Comparison of ENCODE assay signal across 8 mouse cellular contexts in the genomic region with DNA sequence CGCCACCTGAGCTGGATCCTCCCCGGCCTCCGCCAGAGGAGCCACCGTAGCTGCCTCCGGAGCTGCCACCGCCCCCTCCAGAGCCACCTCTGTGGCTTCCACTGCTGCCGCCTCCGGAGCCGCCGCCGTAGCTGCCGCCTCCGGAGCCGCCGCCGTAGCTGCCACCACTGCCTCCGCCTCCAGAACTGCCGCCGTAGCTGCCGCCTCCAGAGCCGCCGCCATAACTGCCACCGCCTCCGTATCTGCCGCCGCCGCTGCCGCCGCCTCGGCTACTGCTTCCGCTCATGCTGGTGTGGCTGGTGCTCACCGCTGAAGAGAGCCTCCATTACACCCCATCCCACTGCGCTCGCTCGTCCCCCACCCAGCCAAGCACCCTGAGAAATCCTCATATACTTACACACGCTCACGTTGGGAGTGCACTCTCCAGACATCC. TPM values are rescaled to one million over a fixed set of nuclear protein-coding genes. Genes with fewer than 3 reads are reported as not detected.
DNase-seq lines count a peak whose midpoint lies in the region; ATAC-seq and TF ChIP-seq lines count a peak whose summit lies in the region.

No protein-coding gene starts in this region.

- no peaks in the 10 kb centered on the region for H3K36me3 ChIP-seq in embryonic facial prominence, embryonic 15.5 days
- no peaks in the 10 kb centered on the region for H3K36me3 ChIP-seq in hindbrain, embryonic 14.5 days (replicated peaks; ENCODE audit: control insufficient read depth, insufficient read depth)
- no peaks in the 10 kb centered on the region for H3K36me3 ChIP-seq in lung, postnatal 0 days (ENCODE audit: insufficient read depth, low read length)

- peaks cover 5% of the 10 kb centered on the region; the same call in 1 of the 2 replicates for H3K4me1 ChIP-seq in embryonic facial prominence, embryonic 15.5 days
- peaks cover 3% of the 10 kb centered on the region; the same call in 1 of the 2 replicates for H3K4me1 ChIP-seq in hindbrain, embryonic 14.5 days (replicated peaks; ENCODE audit: control insufficient read depth, insufficient read depth, low read length)
- H3K4me1 ChIP-seq in lung, postnatal 0 days (ENCODE audit: insufficient read depth, low read depth, low read length): no peaks in the 10 kb centered on the region

- no peak for TF ChIP-seq CTCF in lung, postnatal 0 days (IDR thresholded peaks at IDR 0.05)

- under 1% methylated on average over 37 of the region's 37 CpGs for WGBS in embryonic facial prominence, embryonic 15.5 days
- under 1% methylated on average over 34 of the region's 37 CpGs for WGBS in hindbrain, embryonic 14.5 days
- WGBS in lung, postnatal 0 days: 2% methylated on average over 24 of the region's 37 CpGs

- no peak for TF ChIP-seq EP300 in lung, postnatal 0 days (IDR thresholded peaks at IDR 0.05)

- H3K27ac ChIP-seq in embryonic facial prominence, embryonic 15.5 days (replicated peaks): peak overlapping the region; percentile 63; the same call in 1 of the 2 replicates
- peak overlapping the region; percentile 93 for H3K27ac ChIP-seq in hindbrain, embryonic 14.5 days
- H3K27ac ChIP-seq in lung, postnatal 0 days (ENCODE audit: low read length): no peak overlapping the region

- H3K9me3 ChIP-seq in embryonic facial prominence, embryonic 15.5 days (replicated peaks): no peaks in the 10 kb centered on the region
- H3K9me3 ChIP-seq in hindbrain, embryonic 14.5 days (ENCODE audit: control insufficient read depth, low read length): no peaks in the 10 kb centered on the region
- no peaks in the 10 kb centered on the region for H3K9me3 ChIP-seq in lung, postnatal 0 days (ENCODE audit: low read length)

- 0 out of 2 replicates have a peak, but pooled peaks have one; percentile 34 for ATAC-seq in embryonic facial prominence, embryonic 15.5 days (ENCODE audit: insufficient number of reproducible peaks, low FRiP score, low TSS enrichment, low read depth)
- ATAC-seq in hindbrain, embryonic 14.5 days (ENCODE audit: low FRiP score): peak; percentile 79; the same call in 1 of the 2 replicates
- ATAC-seq in lung, postnatal 0 days: peak; percentile 66

- peaks cover 5% of the 10 kb centered on the region; the same call in 1 of the 2 replicates for H3K27me3 ChIP-seq in embryonic facial prominence, embryonic 15.5 days
- no peaks in the 10 kb centered on the region for H3K27me3 ChIP-seq in hindbrain, embryonic 14.5 days (ENCODE audit: control insufficient read depth, insufficient read depth, low read length)
- H3K27me3 ChIP-seq in lung, postnatal 0 days (replicated peaks; ENCODE audit: insufficient read depth, low read length): 0 out of 2 replicates have a peak, but pooled peaks cover 5% of the 10 kb centered on the region

- H3K4me3 ChIP-seq in embryonic facial prominence, embryonic 15.5 days (replicated peaks): peak overlapping the region; percentile 50
- peak overlapping the region; percentile 52 for H3K4me3 ChIP-seq in hindbrain, embryonic 14.5 days (replicated peaks; ENCODE audit: low read length)
- H3K4me3 ChIP-seq in lung, postnatal 0 days (ENCODE audit: low read depth, low read length): peak overlapping the region; percentile 35

- H3K9ac ChIP-seq in embryonic facial prominence, embryonic 15.5 days: peak overlapping the region; percentile 45; the same call in 1 of the 2 replicates
- H3K9ac ChIP-seq in hindbrain, embryonic 14.5 days: peak overlapping the region; percentile 83
- no peak overlapping the region for H3K9ac ChIP-seq in lung, postnatal 0 days (replicated peaks; ENCODE audit: low read depth)

- peak overlapping the region; percentile 87 for H3K4me2 ChIP-seq in embryonic facial prominence, embryonic 15.5 days (replicated peaks)
- peak overlapping the region; percentile 76 for H3K4me2 ChIP-seq in hindbrain, embryonic 14.5 days (replicated peaks)
- H3K4me2 ChIP-seq in lung, postnatal 0 days (replicated peaks; ENCODE audit: low read depth, low read length): peak overlapping the region; percentile 66

- DNase-seq in CD4-positive helper T cell, adult 2 months (ENCODE audit: low read depth, low spot score): peak; percentile 50
- peak; percentile 57 for DNase-seq in T-cell, adult 2 months (ENCODE audit: low spot score)
- DNase-seq in hindbrain, embryonic 14.5 days (ENCODE audit: low spot score): peak; percentile 56
- peak; percentile 52 to 54 for DNase-seq in layer of hippocampus, postnatal 36 days
- DNase-seq in lung, postnatal 0 days (ENCODE audit: low spot score): peak; percentile 50
- DNase-seq in ovary, postnatal 36 days (ENCODE audit: low spot score): peak; percentile 58
- DNase-seq in spleen, adult 12 weeks (ENCODE audit: low spot score): no peak

RNA-seq across cellular contexts. Expression of a gene that starts 4.6 kb away (rescaled TPM):
- 757 and 778 TPM in 2 replicates for polyA plus RNA-seq in embryonic facial prominence, embryonic 15.5 days (2015; fragmentation: Nextera tagmentation; extraction: Ambion mirVana)
- polyA plus RNA-seq in hindbrain, embryonic 14.5 days (2014; fragmentation: Nextera tagmentation; extraction: Ambion mirVana): 11.9 and 12.2 TPM in 2 replicates
- total RNA-seq in layer of hippocampus, postnatal 36 days (2021): 1 to 10 TPM; 3.5 to 4.6 TPM
- polyA plus RNA-seq in lung, postnatal 0 days (2015; fragmentation: Nextera tagmentation; extraction: Ambion mirVana): 0.42 and 0.82 TPM in 2 replicates

RNA-seq across cellular contexts. Expression of a gene that starts 23.5 kb away (rescaled TPM):
- 67.0 and 80.2 TPM in 2 replicates for polyA plus RNA-seq in embryonic facial prominence, embryonic 15.5 days (2015; fragmentation: Nextera tagmentation; extraction: Ambion mirVana)
- 0.20 and 0.21 TPM in 2 replicates for polyA plus RNA-seq in hindbrain, embryonic 14.5 days (2014; fragmentation: Nextera tagmentation; extraction: Ambion mirVana)
- 10 to 100 TPM in 1 of 2 experiments, 1 to 10 TPM in 1; 9.2 to 10.1 TPM for total RNA-seq in layer of hippocampus, postnatal 36 days (2021)
- polyA plus RNA-seq in lung, postnatal 0 days (2015; fragmentation: Nextera tagmentation; extraction: Ambion mirVana): not detected in 2 replicates

RNA-seq across cellular contexts. Expression of a gene that starts 28.0 kb away (rescaled TPM):
- polyA plus RNA-seq in embryonic facial prominence, embryonic 15.5 days (2015; fragmentation: Nextera tagmentation; extraction: Ambion mirVana): 1.2 and 2.0 TPM in 2 replicates
- not detected in 2 replicates for polyA plus RNA-seq in hindbrain, embryonic 14.5 days (2014; fragmentation: Nextera tagmentation; extraction: Ambion mirVana)
- total RNA-seq in layer of hippocampus, postnatal 36 days (2021): 1 to 10 TPM; 4.6 to 6.4 TPM
- polyA plus RNA-seq in lung, postnatal 0 days (2015; fragmentation: Nextera tagmentation; extraction: Ambion mirVana): not detected in 2 replicates

RNA-seq across cellular contexts. Expression of a gene that starts 43.8 kb away (rescaled TPM):
- polyA plus RNA-seq in embryonic facial prominence, embryonic 15.5 days (2015; fragmentation: Nextera tagmentation; extraction: Ambion mirVana): 17.2 and 30.5 TPM in 2 replicates
- 0.52 and 0.68 TPM in 2 replicates for polyA plus RNA-seq in hindbrain, embryonic 14.5 days (2014; fragmentation: Nextera tagmentation; extraction: Ambion mirVana)
- total RNA-seq in layer of hippocampus, postnatal 36 days (2021): 1 to 10 TPM; 5.8 to 8.1 TPM
- not detected in 2 replicates for polyA plus RNA-seq in lung, postnatal 0 days (2015; fragmentation: Nextera tagmentation; extraction: Ambion mirVana)

RNA-seq across cellular contexts. Expression of a gene that starts 46.7 kb away (rescaled TPM):
- 0.63 and 2.2 TPM in 2 replicates for polyA plus RNA-seq in embryonic facial prominence, embryonic 15.5 days (2015; fragmentation: Nextera tagmentation; extraction: Ambion mirVana)
- polyA plus RNA-seq in hindbrain, embryonic 14.5 days (2014; fragmentation: Nextera tagmentation; extraction: Ambion mirVana): not detected in 2 replicates
- not detected for total RNA-seq in layer of hippocampus, postnatal 36 days (2021)
- polyA plus RNA-seq in lung, postnatal 0 days (2015; fragmentation: Nextera tagmentation; extraction: Ambion mirVana): not detected in 2 replicates

Comparison
In these comparisons a context has a peak if more than half of its experiments do, and no peak if none do; other contexts are left out.
1. RNA of a gene that starts 4.6 kb away (polyA plus RNA-seq): 757 to 778 TPM in embryonic facial prominence, embryonic 15.5 days; 11.9 to 12.2 TPM in hindbrain, embryonic 14.5 days and 0.42 to 0.82 TPM in lung, postnatal 0 days; every median in the first group is over 10 times any median in the second.
2. RNA of a gene that starts 23.5 kb away (polyA plus RNA-seq): 67.0 to 80.2 TPM in embryonic facial prominence, embryonic 15.5 days; 0.20 to 0.21 TPM in hindbrain, embryonic 14.5 days and not detected in lung, postnatal 0 days; every median in the first group is over 10 times any median in the second.
3. Peak in every context shown above with its lines, with median percentiles within 50 percentile points of each other: ATAC-seq, H3K4me2 ChIP-seq and H3K4me3 ChIP-seq.